Mouse (Mus musculus): ENCODE data around the gene Gnb3. TPM values are rescaled to one million over a fixed set of nuclear protein-coding genes. Genes with fewer than 3 reads are reported as not detected.
"Not testable (repeated sequence)": the region's sequence is repeated elsewhere in the genome, so short reads cannot be mapped to it uniquely, and the experiment has no call there.

The Gnb3 gene
- polyA plus RNA-seq, 1 experiment from 2014 or later = 0.92 TPM

DNA sequence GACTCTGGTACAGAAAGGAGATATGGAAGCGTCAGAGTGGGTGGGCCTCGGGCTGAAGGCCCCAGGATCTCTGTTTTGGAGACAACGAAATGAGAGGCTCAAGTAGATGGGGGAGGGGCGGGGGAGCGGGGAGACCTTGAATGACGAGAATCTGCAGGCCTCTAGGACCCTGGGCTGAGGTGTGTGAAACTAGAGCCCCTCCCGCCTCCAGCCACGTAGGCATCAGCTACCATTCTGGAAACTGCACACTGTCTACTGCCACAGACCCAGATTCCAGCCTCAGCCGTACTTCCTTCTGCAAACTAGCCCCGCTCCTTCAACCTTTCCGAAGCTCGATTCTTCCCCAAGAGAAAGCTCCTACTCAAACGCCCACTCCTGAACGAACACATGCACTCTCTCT, 16.2 kb upstream of the Gnb3 start:
- Histone ChIP-seq H3K9ac (peak overlapping the region; percentile 88), H3K36me3 (peaks cover 4% of the 10 kb centered on the region), H3K27me3 (peaks cover 11% of the 10 kb centered on the region; the same call in 1 of the 2 replicates), H3K4me3 (peak overlapping the region; percentile 66), H3K27ac (peak overlapping the region; percentile 95), H3K9me3 (replicated peaks) (no peaks in the 10 kb centered on the region), H3K4me2 (replicated peaks) (peak overlapping the region; percentile 71), H3K4me1 (peaks cover 48% of the 10 kb centered on the region)
- WGBS = 11% methylated on average over 14 of the region's 14 CpGs
- ATAC-seq (ENCODE audit: low FRiP score) = peak; percentile 59

DNA sequence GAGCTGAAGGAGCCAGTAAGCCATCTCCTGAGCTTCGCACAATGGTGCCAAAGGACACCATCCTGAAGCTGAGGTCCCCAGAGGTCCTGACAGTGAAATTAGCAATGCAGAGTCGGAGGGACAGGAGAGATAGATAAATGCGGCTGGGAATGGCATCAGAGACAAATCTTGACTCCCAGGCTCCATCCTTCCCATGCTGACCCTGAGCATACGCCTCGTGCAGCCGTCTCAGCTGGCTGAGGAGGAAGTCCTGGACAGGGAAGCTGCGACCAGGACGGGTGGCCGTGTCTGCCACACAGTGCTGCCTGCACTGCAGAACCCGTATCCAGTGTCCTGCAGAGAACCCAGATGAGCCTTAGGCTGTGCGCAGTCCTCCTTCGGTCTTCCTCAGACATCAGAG, 14.6 kb upstream of the Gnb3 start:
- Histone ChIP-seq H3K27me3 (peaks cover 11% of the 10 kb centered on the region), H3K4me3 (no peak overlapping the region), H3K9ac (no peak overlapping the region), H3K4me1 (peaks cover 33% of the 10 kb centered on the region), H3K36me3 (peaks cover 4% of the 10 kb centered on the region), H3K9me3 (replicated peaks) (no peaks in the 10 kb centered on the region), H3K27ac (no peak overlapping the region), H3K4me2 (replicated peaks) (no peak overlapping the region)
- WGBS = 78% methylated on average over 12 of the region's 12 CpGs
- ATAC-seq (ENCODE audit: low FRiP score) = no peak

DNA sequence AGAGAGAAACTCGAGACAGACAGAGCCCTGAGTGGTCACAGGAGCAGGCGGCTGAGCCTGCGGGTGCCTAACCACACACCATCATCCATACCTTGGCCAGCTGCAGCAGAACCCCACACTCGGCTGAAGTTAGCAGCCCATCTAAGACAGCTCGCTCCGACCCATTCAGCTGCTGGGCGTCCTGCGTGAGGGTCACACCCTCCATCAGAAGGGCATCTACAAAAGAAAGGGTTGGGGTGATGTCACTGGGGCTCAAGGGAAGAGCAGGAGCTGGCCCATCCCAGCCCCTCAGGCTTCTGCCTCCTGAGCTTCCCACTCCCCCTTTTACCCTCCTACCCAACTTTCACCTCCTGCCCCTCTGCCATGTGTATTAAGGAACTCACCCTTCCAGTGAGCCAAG, 10.5 kb upstream of the Gnb3 start:
- no peak overlapping the region for H3K9ac ChIP-seq
- no peak overlapping the region for H3K4me3 ChIP-seq
- no peak for ATAC-seq (ENCODE audit: low FRiP score)
- H3K27ac ChIP-seq = no peak overlapping the region
- H3K4me2 ChIP-seq (replicated peaks) = no peak overlapping the region
- H3K27me3 ChIP-seq = no peaks in the 10 kb centered on the region; the same call in 1 of the 2 replicates
- peaks cover 4% of the 10 kb centered on the region for H3K36me3 ChIP-seq
- no peaks in the 10 kb centered on the region for H3K9me3 ChIP-seq (replicated peaks)
- 48% methylated on average over 8 of the region's 8 CpGs for whole genome bisulfite sequencing
- peaks cover 8% of the 10 kb centered on the region for H3K4me1 ChIP-seq

DNA sequence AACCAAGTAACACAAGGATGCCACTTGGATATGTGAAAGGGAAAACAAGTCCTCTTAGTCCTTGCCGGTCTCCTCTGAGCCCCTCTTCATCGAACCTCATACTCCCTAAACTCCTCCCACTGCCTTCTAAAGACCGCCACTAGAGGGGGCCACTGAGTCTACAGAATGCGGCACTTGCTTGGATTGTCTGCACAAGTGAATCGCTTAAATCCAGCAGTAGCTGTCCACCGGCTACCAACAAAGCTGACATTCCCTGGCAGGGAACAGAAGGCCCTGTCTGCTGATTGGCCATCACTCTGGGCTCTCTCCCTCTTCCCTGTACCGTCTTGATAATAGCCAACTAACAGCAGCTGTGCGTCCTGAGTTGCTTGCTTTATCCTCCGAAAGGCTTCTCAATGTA, 7.2 kb upstream of the Gnb3 start:
- Histone ChIP-seq H3K36me3 (peaks cover 14% of the 10 kb centered on the region), H3K4me2 (replicated peaks) (no peak overlapping the region), H3K27ac (peak overlapping the region; percentile 58; the same call in 1 of the 2 replicates), H3K9me3 (replicated peaks) (no peaks in the 10 kb centered on the region), H3K9ac (0 out of 2 replicates have a peak overlapping the region, but pooled peaks have one; percentile 15), H3K4me1 (peaks cover 5% of the 10 kb centered on the region; the same call in 1 of the 2 replicates), H3K27me3 (no peaks in the 10 kb centered on the region; the same call in 1 of the 2 replicates), H3K4me3 (no peak overlapping the region)
- peak; percentile 88 for ATAC-seq (ENCODE audit: low FRiP score)
- 10% methylated on average over 9 of the region's 9 CpGs for WGBS

DNA sequence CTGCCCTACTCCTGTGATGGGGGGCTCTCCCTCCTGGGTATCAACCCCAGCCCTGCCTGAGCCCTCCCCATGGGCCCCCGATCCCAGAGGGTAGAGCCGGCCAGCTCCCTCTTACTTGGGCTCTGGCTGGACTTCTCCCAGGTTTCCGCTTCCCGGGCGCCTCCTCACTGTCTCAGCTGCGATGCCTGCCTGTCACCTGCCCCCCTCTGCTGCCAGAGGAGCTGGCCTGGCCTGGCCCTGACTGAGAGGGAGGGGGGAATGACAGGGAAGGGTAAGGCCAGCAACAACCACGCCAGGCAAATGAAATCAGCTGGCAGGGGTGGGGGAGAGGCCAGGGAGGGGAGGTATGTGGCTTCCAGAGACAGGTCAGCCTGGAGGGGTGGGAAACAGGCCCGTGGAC, 270 bp downstream of the Gnb3 start:
- Histone ChIP-seq H3K27me3 (peaks cover 8% of the 10 kb centered on the region; the same call in 1 of the 2 replicates), H3K36me3 (peaks cover 18% of the 10 kb centered on the region), H3K4me1 (peaks cover 22% of the 10 kb centered on the region), H3K9me3 (replicated peaks) (no peaks in the 10 kb centered on the region), H3K9ac (peak overlapping the region; percentile 47), H3K27ac (0 out of 2 replicates have a peak overlapping the region, but pooled peaks have one; percentile 40), H3K4me2 (replicated peaks) (peak overlapping the region; percentile 21; the same call in 1 of the 2 replicates), H3K4me3 (no peak overlapping the region)
- WGBS = 12% methylated on average over 8 of the region's 8 CpGs
- peak; percentile 20; the same call in 1 of the 2 replicates for ATAC-seq (ENCODE audit: low FRiP score)

DNA sequence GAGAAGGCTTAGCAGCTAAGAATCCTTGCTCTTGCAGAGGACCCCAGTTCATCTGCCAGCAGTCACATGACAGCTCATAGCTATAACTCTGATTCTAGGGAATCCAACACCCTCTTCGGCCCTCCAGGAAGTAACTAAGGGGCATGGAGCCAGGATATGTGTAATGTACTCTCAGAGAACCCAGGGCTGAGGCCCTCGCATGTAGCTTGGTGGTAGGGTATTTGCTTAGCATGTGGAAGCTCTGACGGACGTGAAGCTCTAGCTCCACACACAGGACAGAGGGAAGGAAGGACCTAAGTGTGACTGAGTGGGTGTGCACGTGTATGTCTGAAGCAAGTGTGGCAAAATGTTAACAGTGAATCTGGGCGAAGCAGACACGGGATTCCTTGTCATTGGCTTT, 3.7 kb downstream of the Gnb3 start:
- no peak for ATAC-seq (ENCODE audit: low FRiP score)
- Histone ChIP-seq H3K4me1 (peaks cover 28% of the 10 kb centered on the region), H3K27me3 (peaks cover 8% of the 10 kb centered on the region; the same call in 1 of the 2 replicates), H3K4me3 (no peak overlapping the region), H3K9me3 (replicated peaks) (no peaks in the 10 kb centered on the region), H3K9ac (no peak overlapping the region), H3K27ac (no peak overlapping the region), H3K36me3 (peaks cover 24% of the 10 kb centered on the region), H3K4me2 (replicated peaks) (no peak overlapping the region)
- 82% methylated on average over 7 of the region's 7 CpGs for WGBS

DNA sequence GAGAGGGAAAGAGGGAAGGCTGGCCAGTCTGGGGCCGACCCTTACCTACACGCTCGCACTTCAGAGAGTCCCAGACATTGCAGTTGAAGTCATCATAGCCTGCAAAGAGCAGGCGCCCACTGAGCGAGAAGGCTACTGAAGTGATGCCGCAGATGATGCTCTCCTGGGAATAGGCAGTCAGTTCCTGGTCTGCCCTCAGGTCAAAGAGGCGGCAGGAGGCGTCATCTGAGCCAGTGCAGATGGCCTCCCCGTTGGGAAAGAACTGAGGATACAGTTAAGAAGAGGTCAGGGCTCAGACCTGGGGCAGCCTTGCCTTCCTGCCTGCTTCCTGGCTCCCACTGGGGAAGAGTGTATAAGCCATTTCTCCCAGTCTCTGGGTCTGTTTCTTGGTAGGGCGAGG, 4.5 kb downstream of the Gnb3 start:
- Histone ChIP-seq H3K27me3 (peaks cover 8% of the 10 kb centered on the region; the same call in 1 of the 2 replicates), H3K9ac (peak overlapping the region; percentile 24; the same call in 1 of the 2 replicates), H3K4me2 (replicated peaks) (no peak overlapping the region), H3K27ac (no peak overlapping the region), H3K4me1 (peaks cover 33% of the 10 kb centered on the region), H3K9me3 (replicated peaks) (no peaks in the 10 kb centered on the region), H3K4me3 (no peak overlapping the region), H3K36me3 (peaks cover 20% of the 10 kb centered on the region)
- WGBS = 52% methylated on average over 10 of the region's 10 CpGs
- ATAC-seq (ENCODE audit: low FRiP score) = no peak

DNA sequence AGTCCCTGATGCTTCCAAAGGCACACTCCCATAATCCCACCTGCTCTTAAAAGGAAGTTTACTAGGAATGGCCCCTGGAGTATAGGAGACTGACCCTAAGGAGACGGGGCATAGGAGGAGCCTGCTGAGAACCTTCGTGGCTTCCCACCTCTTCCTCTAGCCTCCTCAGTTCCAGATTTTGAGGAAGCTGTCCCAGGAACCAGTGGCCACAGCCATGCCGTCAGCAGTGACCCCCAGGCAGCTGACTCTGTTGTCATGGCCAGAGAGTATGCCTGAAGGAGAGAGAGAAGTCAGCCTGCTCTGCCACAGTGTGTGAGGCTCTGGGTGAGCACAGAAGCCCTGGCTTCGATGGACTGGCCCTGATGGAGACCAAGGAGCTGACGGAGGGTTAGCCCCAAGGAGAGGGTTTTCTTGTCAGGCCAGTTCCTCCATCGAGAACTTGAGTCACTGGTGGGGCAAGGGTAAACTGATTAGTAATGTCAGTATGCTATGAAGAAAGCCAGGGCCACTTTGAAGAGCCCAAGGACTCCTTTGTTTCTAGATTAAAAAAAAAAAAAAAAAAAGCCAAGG, 5.5 kb downstream of the Gnb3 start:
- 85% methylated on average over 6 of the region's 6 CpGs for WGBS
- Histone ChIP-seq H3K9ac (peak overlapping the region; percentile 35; the same call in 1 of the 2 replicates), H3K27ac (no peak overlapping the region), H3K4me1 (peaks cover 28% of the 10 kb centered on the region), H3K4me2 (replicated peaks) (no peak overlapping the region), H3K27me3 (peaks cover 5% of the 10 kb centered on the region; the same call in 1 of the 2 replicates), H3K4me3 (no peak overlapping the region), H3K36me3 (peaks cover 20% of the 10 kb centered on the region), H3K9me3 (replicated peaks) (no peaks in the 10 kb centered on the region)
- no peak for ATAC-seq (ENCODE audit: low FRiP score)

DNA sequence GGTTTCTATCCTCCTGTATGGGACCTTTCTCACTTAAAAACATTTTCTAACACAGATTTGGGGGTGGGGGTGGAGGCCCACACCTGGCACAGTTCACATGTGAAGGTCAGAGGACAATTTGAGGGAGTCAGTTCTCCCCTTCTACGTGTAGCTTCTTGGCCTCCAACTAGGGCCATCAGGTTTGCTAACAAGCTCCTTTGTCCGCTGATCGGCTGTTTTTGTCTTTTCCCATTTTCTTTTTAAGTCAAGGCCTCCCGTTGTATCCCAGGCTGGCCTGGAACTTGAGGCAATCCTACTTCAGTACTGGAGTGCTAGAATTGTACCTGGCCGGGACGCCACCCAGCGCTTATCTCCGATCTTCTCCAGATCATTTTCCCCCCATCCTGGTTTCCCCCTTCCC, 8.4 kb downstream of the Gnb3 start:
- H3K4me3 ChIP-seq = no peak overlapping the region
- peaks cover 31% of the 10 kb centered on the region for H3K4me1 ChIP-seq

DNA sequence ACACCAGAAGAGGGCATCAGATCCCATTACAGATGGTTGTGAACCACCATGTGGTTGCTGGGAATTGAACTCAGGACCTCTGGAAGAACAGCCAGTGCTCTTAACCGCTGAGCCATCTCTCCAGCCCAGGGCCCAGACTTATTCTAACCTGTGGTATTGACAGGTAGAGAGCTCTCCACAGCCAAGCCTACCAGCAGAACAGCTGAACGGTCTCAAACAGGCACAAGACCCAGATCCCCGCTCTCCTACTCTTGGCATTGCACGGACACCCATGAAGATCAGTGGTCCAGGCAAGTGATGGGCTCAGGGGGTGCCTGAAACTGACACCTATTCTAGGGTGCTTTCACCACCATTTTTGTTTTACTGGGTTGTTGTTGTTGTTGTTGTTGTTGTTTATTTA, 8.9 kb downstream of the Gnb3 start:
- Histone ChIP-seq H3K4me3 (peak overlapping the region; percentile 44; the same call in 1 of the 2 replicates), H3K9ac (peak overlapping the region; percentile 67; the same call in 1 of the 2 replicates), H3K36me3 (peaks cover 22% of the 10 kb centered on the region), H3K4me1 (peaks cover 31% of the 10 kb centered on the region), H3K4me2 (replicated peaks) (peak overlapping the region; percentile 72)
- H3K27me3 ChIP-seq; ATAC-seq (ENCODE audit: low FRiP score); H3K9me3 ChIP-seq (replicated peaks); H3K27ac ChIP-seq: not testable (repeated sequence)
- 98% methylated on average over 4 of the region's 4 CpGs for WGBS

More for the DNA sequence above, 8.4 kb downstream of the Gnb3 start:
- Histone ChIP-seq H3K9me3 (replicated peaks) (no peaks in the 10 kb centered on the region), H3K27ac (no peak overlapping the region), H3K36me3 (peaks cover 20% of the 10 kb centered on the region), H3K9ac (no peak overlapping the region), H3K27me3 (no peaks in the 10 kb centered on the region), H3K4me2 (replicated peaks) (peak overlapping the region; percentile 72; the same call in 1 of the 2 replicates)
- 94% methylated on average over 8 of the region's 8 CpGs for WGBS
- ATAC-seq (ENCODE audit: low FRiP score) = no peak

DNA sequence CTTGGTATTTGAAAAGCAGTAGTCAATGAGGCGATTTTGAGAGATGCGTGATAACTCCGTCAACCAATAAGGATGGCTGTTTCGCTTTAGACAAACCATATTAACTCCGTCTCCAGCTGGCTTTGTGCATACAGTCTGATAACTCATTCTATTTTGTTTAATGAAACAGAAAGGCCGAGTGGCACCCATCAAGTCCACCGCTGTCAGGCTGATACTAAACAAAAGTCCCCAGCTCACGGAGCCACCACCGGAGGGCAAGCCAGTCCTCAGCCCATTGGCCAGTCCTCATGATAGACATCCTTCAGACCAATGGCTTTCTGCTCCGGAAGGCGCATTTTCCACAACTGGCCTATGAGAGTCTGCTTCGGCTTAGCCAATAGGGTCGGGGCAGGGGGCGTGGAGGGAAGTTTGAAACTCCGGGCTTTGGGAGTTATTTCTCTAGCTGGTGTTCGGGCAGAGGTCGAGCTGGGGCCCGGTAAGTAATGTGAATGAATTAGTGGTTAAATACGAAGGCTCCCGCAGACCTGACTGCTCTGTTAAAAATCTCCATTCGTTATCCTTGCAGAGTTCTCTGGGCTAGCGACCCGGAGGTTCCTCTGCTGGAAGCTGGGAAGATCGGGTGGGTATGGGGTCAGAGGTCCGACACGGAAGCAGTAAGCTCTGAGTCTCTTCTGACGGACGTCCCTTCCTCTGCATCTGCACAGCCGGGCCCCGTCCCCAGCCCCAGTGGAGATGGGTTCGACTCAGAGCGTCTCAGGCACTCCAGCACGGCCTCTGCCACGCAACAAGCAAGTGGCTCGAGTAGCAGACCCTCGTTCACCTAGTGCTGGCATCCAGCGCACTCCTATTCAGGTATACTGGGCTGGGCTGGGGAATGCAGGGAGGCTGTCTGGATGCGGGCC, 10.0 kb downstream of the Gnb3 start:
- peak overlapping the region; percentile 85 for H3K27ac ChIP-seq
- ATAC-seq (ENCODE audit: low FRiP score) = peak; percentile 90
- H3K4me2 ChIP-seq (replicated peaks) = peak overlapping the region; percentile 72
- peaks cover 34% of the 10 kb centered on the region for H3K36me3 ChIP-seq
- under 1% methylated on average over 38 of the region's 38 CpGs for WGBS
- no peaks in the 10 kb centered on the region for H3K9me3 ChIP-seq (replicated peaks)
- H3K27me3 ChIP-seq = no peaks in the 10 kb centered on the region
- peak overlapping the region; percentile 67 for H3K9ac ChIP-seq
- H3K4me3 ChIP-seq = peak overlapping the region; percentile 44
- H3K4me1 ChIP-seq = peaks cover 25% of the 10 kb centered on the region
